In the genomic region with DNA sequence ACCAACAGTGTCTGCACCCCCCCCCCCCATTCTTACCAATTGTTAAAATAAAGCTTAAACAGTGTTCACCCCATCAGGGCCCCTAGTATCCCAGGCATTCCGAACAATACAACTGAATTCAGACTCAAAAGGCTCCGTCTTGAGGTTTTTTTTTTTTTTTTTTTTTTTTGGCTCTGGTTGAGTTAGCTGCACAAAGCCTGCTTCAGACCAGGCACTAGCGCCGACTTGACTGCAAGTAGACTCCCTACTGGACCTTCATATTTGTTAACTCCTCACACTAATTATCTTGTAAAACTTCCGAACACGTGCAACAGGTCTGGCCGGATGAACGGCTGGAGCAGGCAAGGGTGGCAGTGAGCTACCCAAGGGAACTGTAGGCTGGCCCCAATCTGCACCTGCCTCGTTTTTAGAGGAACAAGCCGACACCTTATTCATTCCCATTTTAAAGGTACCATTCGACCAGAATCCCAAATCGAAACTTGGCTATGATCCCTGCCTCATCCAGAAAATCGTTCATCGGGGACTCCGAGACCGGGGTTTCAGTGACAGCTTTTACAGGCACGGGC, we compare ENCODE assay signal across 7 mouse cellular contexts. TPM values are rescaled to one million over a fixed set of nuclear protein-coding genes. Genes with fewer than 3 reads are reported as not detected.
DNase-seq lines count a peak whose midpoint lies in the region; ATAC-seq and TF ChIP-seq lines count a peak whose summit lies in the region.

No protein-coding gene starts in this region.

- WGBS in forebrain, embryonic 13.5 days: 1% methylated on average over 17 of the region's 17 CpGs
- 3% methylated on average over 17 of the region's 17 CpGs for WGBS in limb, embryonic 10.5 days
- 1% methylated on average over 17 of the region's 17 CpGs for WGBS in midbrain, embryonic 15.5 days

- no peaks in the 10 kb centered on the region for H3K9me3 ChIP-seq in forebrain, embryonic 13.5 days (replicated peaks)
- no peaks in the 10 kb centered on the region for H3K9me3 ChIP-seq in limb, embryonic 10.5 days (replicated peaks)
- H3K9me3 ChIP-seq in midbrain, embryonic 15.5 days: no peaks in the 10 kb centered on the region

- peaks cover 8% of the 10 kb centered on the region for H3K4me1 ChIP-seq in bone marrow macrophage, adult 2 months (ENCODE audit: control insufficient read depth, insufficient read depth, low read length)
- H3K4me1 ChIP-seq in forebrain, embryonic 13.5 days: peaks cover 18% of the 10 kb centered on the region
- H3K4me1 ChIP-seq in limb, embryonic 10.5 days: peaks cover 13% of the 10 kb centered on the region; the same call in 1 of the 2 replicates
- H3K4me1 ChIP-seq in midbrain, embryonic 15.5 days: peaks cover 16% of the 10 kb centered on the region

- H3K27ac ChIP-seq in bone marrow macrophage, adult 2 months (ENCODE audit: insufficient read depth, low read depth, low read length): peak overlapping the region; percentile 44
- H3K27ac ChIP-seq in forebrain, embryonic 13.5 days: peak overlapping the region; percentile 83
- H3K27ac ChIP-seq in limb, embryonic 10.5 days: peak overlapping the region; percentile 94
- peak overlapping the region; percentile 87 for H3K27ac ChIP-seq in midbrain, embryonic 15.5 days

- ATAC-seq in forebrain, embryonic 13.5 days: peak; percentile 14; the same call in 1 of the 2 replicates
- peak; percentile 14; the same call in 1 of the 2 replicates for ATAC-seq in midbrain, embryonic 15.5 days (replicated peaks)

- H3K9ac ChIP-seq in forebrain, embryonic 13.5 days: peak overlapping the region; percentile 94
- peak overlapping the region; percentile 66 for H3K9ac ChIP-seq in midbrain, embryonic 15.5 days

- peaks cover 39% of the 10 kb centered on the region for H3K36me3 ChIP-seq in forebrain, embryonic 13.5 days (ENCODE audit: poor library complexity, severe bottlenecking)
- peaks cover 41% of the 10 kb centered on the region for H3K36me3 ChIP-seq in limb, embryonic 10.5 days
- H3K36me3 ChIP-seq in midbrain, embryonic 15.5 days (replicated peaks): peaks cover 19% of the 10 kb centered on the region

- peak overlapping the region; percentile 91 for H3K4me3 ChIP-seq in bone marrow macrophage, adult 2 months (ENCODE audit: insufficient read depth, low read length)
- peak overlapping the region; percentile 96 for H3K4me3 ChIP-seq in forebrain, embryonic 13.5 days
- H3K4me3 ChIP-seq in limb, embryonic 10.5 days: peak overlapping the region; percentile 98
- H3K4me3 ChIP-seq in midbrain, embryonic 15.5 days: peak overlapping the region; percentile 70

- H3K27me3 ChIP-seq in forebrain, embryonic 13.5 days: no peaks in the 10 kb centered on the region
- no peaks in the 10 kb centered on the region for H3K27me3 ChIP-seq in limb, embryonic 10.5 days (ENCODE audit: low read depth, poor library complexity, severe bottlenecking)
- no peaks in the 10 kb centered on the region for H3K27me3 ChIP-seq in midbrain, embryonic 15.5 days (replicated peaks)

- no peak for TF ChIP-seq CTCF in bone marrow macrophage, adult 2 months (IDR thresholded peaks at IDR 0.05; ENCODE audit: low read depth, low read length)

- DNase-seq in ovary, postnatal 36 days (ENCODE audit: low spot score): peak; percentile 13
- DNase-seq in ovary, adult 18-20 months (ENCODE audit: low spot score): no peak
- peak; percentile 62 for DNase-seq in limb, embryonic 10.5 days (ENCODE audit: low spot score)
- DNase-seq in c-Kit-positive CD71-positive TER-119-positive erythroid progenitor cells, embryonic 14.5 days (ENCODE audit: low spot score): no peak

- no peak for TF ChIP-seq POLR2A in bone marrow macrophage, adult 2 months (IDR thresholded peaks at IDR 0.05; ENCODE audit: borderline replicate concordance, low read depth, low read length)

- H3K4me2 ChIP-seq in forebrain, embryonic 13.5 days: peak overlapping the region; percentile 91
- peak overlapping the region; percentile 93 for H3K4me2 ChIP-seq in midbrain, embryonic 15.5 days

RNA-seq across cellular contexts. Expression of a gene that starts 0.8 kb away (rescaled TPM):
- polyA plus RNA-seq in bone marrow macrophage, adult 2 months (2012; ENCODE audit: insufficient read depth, insufficient read length, missing spikeins): 74.3 and 77.5 TPM in 2 replicates
- 268 and 274 TPM in 2 replicates for polyA plus RNA-seq in forebrain, embryonic 13.5 days (2015; fragmentation: Nextera tagmentation; extraction: Ambion mirVana)
- polyA plus RNA-seq in limb, embryonic 10.5 days (2016; fragmentation: Nextera tagmentation; extraction: Ambion mirVana): 399 and 404 TPM in 2 replicates
- polyA plus RNA-seq in midbrain, embryonic 15.5 days (2015; fragmentation: Nextera tagmentation; extraction: Ambion mirVana): 240 and 244 TPM in 2 replicates

Comparison
In these comparisons a context has a peak if more than half of its experiments do, and no peak if none do; other contexts are left out.
1. DNase-seq: peak in ovary, postnatal 36 days (single experiment) and limb, embryonic 10.5 days (single experiment); none in ovary, adult 18-20 months (single experiment) and c-Kit-positive CD71-positive TER-119-positive erythroid progenitor cells, embryonic 14.5 days (single experiment).
2. H3K27ac ChIP-seq: peak in every context shown above with its lines; median percentile 94 in limb, embryonic 10.5 days; 87 in midbrain, embryonic 15.5 days; 83 in forebrain, embryonic 13.5 days; 44 in bone marrow macrophage, adult 2 months.
3. Peak in every context shown above with its lines, with median percentiles within 50 percentile points of each other: H3K4me3 ChIP-seq.